Mouse (Mus musculus) brain, embryonic 14.5 days (tissue): ENCODE results near the gene Bex3.

Source experiments
- CTCF ChIP-seq: fragments of 200-500 bp; IDR thresholded peaks from 2 replicates; pipeline ENCODE4 v1.5.1; 2012; ENCODE audit warnings: inconsistent platforms, mild to moderate bottlenecking, moderate library complexity, borderline replicate concordance; ENCODE audit not compliant: insufficient read depth, insufficient read length; ENCODE audit errors: extremely low read depth
- POLR2A ChIP-seq: fragments of 200-500 bp; IDR thresholded peaks from 2 replicates; pipeline ENCODE4 v1.6.1; 2012; ENCODE audit warnings: mild to moderate bottlenecking, inconsistent platforms, borderline replicate concordance; ENCODE audit not compliant: poor library complexity, insufficient read depth, insufficient read length, severe bottlenecking; ENCODE audit errors: extremely low read depth

GRCm38 (mm10) chrX:136267720-136268119 lies 2.3 kb upstream of the Bex3 start:
- no peak for TF ChIP-seq POLR2A
- no peak for TF ChIP-seq CTCF
